Mouse (Mus musculus): ENCODE measurements at regions not wholly inside any gene's neighbourhood (a gene's known extent, or its start where the extent isn't known, plus 50 kb on each side); places are given as distances from the start of the nearest gene placed in this dataset.

GRCm38 (mm10) chr12:42987018-42987606 lies 1223.0 kb downstream of the Dnajb9 start:
- peak in 1 of 2 experiments; percentile 3 for DNase-seq

GRCm38 (mm10) chr12:42986505-42986904 lies 1223.6 kb downstream of the Dnajb9 start:
- no peak for DNase-seq

GRCm38 (mm10) chr12:42986096-42986495 lies 1224.0 kb downstream of the Dnajb9 start:
- no peak for DNase-seq

- no peak for DNase-seq
Observed at GRCm38 (mm10) chr12:42978828-42979227, 1231.3 kb downstream of the Dnajb9 start.

- DNase-seq: no peak
Observed at GRCm38 (mm10) chr12:42972766-42973165, 1237.4 kb downstream of the Dnajb9 start.

- DNase-seq: no peak
Observed at GRCm38 (mm10) chr12:42961535-42961934, 1248.6 kb downstream of the Dnajb9 start.

GRCm38 (mm10) chr12:42947961-42948360 lies 1262.2 kb downstream of the Dnajb9 start:
- no peak for DNase-seq

GRCm38 (mm10) chr12:42914374-42914773 lies 1295.8 kb downstream of the Dnajb9 start:
- no peak for DNase-seq

Data from cerebellum, postnatal 25 days (tissue).